Mouse (Mus musculus) embryo, embryonic 10 days (tissue): ENCODE data around the gene Kalrn.

ENCODE experiments used
- DNase-seq: peaks from one replicate; pipeline ENCODE4 v3.0.0-alpha.2; 2015; ENCODE audit warnings: low spot score

Kalrn gene

DNA sequence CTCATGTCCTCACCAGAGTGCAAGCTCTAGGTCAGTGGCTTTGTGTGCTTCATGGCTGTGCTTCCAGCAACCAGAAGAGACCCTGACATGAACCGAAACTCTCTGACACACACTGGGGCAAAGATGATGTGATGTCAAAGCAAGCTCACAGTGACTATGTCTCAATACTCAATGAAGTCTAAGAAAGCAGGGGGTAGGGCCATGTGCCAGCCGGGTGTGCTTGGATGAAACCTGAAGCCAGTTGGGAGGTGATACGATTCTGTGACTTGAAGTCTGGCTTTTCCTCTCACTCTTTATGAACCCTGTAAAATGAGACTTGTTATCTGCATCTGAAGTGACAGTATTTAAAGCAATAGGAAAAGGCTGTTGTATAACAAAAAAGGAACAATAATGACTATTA lies 501.2 kb downstream of the Kalrn start:
- no peak for DNase-seq

DNA sequence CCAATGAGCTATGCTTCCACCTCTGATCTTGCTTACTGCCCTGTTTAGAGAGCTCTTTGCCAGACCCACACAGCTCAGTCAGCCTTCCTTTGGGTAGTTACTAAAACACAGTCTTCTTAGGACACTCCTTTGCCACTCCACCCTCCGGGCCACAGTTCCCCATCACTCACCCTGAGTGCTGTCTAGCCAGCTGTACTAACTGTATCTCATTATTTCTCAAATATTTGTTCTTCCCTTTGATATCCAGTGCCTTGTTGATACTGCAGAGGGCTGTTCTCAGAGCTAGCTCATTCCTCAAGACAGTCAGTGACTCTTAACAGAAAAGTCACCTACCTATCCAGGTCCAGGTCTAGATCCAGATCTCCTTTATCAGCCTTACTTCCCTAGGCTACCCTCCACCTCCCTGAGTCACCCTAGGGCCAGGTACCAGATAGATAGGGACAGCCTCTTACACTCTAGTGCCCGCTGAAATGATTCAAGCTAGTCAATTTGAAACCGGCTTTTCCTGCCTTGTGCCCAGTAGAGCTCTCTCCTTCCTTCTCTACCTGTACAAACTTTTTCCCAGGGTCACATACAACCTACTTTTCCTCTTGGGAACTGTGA lies 502.0 kb downstream of the Kalrn start:
- DNase-seq, result no peak

DNA sequence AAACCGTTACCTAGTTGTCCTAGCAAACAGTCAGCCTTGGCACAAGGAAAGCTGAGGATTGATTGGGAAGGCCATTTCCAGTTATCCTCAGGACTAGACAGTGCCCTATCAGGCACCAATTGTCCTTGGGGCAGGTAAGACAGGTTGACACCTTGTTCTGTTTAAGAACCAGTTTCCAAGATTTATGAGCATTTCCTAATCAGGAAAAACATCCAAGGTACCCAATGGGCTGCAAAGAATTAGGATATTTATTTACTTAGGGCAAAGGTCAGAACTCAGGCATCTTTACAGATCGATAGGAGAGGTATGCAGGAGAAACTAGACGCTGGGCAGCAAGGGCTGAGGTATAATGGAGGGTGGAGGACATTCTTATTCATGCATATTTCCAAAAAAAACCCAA lies 503.9 kb downstream of the Kalrn start:
- DNase-seq, result no peak

DNA sequence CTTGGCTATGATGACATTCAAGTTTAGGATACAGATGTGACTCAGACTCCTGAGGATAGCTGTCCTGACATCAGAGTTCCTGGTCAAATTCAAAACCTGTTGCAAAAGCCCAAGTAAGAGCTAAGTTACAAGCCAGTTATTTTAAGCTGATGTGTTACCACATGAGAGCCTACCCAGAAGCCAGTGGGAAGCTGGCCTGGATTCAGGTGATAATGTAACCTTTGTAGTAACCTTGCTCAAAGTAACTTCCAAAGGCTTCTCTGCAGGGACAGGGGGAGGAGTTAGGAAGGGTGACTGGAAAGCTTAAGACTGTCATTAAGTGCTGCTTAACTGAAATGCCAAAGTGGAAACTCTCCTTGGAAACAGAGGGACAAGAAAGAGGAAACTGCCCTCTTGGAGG lies 506.4 kb downstream of the Kalrn start:
- no peak for DNase-seq

DNA sequence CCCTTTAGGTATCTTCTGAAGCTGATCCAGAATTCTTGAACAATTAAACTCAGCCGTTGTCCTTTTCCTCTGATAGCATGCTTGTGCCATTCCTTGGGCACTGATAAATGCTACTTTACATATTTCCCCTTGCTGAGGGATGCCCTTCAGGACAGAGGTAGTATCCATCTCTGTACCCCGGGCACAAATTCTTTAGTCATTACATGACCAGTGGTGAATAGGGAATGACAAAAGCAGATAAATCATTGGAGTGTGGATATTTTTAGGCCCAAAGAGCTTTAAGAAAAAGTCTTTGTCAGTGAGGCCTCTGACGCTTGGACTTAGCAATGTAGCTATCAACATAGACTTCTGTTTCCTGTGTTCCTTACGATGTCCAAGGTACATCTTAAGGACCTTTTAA lies 507.0 kb downstream of the Kalrn start:
- DNase-seq, result no peak

DNA sequence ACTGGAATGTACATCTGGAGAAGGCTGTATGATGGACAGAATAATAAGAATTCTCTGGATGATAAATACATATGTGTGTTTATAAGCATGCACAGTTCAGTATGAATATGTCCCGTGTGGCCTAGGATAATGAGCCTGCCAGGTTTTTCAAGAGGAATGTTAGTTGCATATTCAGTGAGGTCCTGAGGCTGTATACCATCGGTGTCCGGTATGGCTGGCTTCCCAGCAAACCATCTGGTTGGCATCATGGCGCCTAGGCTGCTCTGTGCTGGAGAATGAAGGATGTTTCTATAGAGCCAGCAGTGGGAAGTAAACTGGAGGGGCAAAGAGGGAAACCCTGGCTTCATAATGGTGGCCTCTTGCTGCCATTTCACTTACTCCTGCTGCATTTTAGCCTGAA lies 510.0 kb downstream of the Kalrn start:
- DNase-seq, result no peak

DNA sequence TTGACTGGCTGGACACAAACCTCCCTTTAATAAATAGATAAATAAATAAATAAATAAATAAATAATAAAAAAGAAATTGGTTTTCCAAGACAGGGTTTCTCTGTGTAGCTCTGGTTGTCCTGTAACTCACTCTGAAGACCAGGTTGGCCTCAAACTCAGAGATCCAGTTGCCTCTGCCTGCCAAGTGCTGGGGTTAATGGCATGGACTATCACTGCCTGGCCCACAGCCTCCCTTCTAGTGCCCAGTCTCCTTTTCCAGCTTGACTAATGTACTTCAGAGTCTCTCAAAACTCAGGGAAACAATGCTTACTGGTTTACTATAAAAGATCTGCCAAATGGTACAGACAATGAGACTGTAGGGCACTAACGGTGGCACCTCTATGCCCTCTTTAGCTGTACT lies 511.7 kb downstream of the Kalrn start:
- DNase-seq, result no peak

DNA sequence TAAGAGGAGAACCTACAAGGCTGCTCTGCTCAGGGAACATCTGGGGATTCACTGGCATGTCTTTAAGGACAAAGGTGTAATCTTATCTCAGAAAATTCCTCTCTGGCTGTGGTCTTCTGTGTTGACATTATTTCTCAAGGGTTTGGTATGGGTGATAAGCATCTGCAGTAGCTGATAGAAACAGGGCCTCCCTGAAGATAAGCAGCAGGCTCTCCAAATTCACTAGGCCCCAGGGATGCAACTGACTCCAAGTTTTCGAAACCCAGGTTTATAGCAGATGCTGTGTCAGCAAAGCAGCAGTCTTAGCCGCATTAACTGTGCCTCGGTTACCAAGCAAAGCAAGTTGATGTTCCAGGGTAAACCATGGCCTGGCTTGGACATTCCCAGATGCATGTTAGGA lies 514.7 kb downstream of the Kalrn start:
- DNase-seq, result no peak

DNA sequence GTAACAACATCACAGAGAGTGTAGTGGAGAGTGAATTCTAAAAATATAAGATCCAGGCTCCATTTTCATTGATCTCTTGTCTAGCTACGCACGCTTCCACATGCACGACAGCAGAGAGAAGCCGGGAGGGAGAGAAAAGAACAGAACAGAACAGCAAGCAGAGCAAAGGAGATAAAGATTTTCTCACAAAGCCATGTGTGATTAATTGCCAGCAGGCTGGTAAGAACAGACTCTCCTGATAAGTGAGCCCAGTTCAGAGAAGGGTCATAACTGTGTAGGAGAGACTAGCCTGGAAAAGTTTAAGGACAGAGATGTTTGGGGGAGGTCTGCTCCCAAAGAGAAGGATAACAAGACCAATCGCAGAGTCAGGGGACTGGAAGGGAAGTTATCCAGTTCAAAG lies 515.9 kb downstream of the Kalrn start:
- peak; percentile 38 for DNase-seq

DNA sequence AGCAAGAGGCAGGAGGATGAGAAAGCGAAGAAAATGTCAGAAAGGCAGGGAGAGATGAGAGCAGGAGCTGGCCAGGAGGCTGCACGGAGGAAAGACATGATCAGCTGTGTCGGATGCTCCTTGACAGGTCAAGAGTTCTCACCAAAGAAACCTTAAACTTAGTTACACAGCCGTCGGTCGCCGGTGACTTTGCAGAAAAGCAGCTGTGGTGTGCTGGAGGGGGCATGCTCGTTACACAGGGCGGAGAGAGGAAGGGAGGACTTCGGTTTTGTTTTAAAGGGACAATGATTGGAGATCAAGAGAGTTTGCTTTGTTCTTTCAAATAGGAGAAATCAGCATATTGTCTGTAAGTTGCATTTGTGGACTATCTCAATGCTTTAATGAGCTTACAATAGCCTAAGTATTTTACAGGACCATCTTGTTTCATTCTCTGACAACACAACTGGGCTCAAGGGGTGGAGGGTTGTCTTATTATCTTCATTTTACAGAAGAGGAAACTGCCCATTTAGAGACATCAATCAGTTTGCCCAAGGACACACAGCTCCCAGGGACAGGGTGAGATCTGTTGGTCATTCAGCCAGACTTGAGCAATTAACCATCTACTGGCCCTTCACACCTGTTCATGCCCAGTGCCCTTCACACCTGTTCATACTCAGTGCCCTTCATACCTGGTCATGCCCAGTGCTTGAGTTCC lies 516.8 kb downstream of the Kalrn start:
- DNase-seq, result no peak

DNA sequence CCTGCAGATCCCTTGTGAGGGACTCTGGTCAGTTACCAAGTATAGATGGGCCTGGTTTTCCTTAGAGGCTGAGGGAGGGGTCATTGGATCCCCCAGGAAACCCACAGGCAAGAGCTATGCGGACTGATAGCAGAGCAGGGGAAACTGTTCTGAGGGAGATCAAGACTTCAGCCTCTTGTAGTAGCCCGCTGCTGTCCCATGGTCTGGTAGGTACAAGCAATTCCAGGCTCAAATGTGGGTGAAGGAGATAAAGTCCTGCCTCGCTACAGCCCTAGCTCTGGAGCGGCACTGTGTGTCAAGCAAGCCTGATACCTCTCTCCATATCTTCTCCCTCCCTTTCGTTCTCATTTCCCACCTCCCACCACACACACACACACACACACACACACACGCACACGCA lies 523.2 kb downstream of the Kalrn start:
- no peak for DNase-seq

DNA sequence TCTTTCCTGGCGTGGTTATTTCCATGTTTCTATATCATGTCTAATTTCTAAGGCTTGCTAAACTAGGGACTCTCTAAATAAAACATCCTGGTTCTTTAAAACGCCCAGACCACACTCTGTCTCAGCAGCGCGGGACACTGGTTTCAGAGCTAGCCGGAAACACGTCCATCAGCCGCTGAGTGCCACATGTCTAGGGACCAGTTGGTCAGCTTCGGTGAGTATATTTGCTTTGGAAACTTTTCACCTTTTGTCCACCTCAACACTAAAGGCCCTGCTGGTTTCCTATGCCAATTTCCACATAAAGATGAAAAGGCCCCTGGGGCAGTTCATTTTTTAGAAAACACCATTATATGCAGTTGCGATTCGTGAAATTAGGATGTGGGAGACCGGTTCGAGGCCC lies 524.0 kb downstream of the Kalrn start:
- no peak for DNase-seq

DNA sequence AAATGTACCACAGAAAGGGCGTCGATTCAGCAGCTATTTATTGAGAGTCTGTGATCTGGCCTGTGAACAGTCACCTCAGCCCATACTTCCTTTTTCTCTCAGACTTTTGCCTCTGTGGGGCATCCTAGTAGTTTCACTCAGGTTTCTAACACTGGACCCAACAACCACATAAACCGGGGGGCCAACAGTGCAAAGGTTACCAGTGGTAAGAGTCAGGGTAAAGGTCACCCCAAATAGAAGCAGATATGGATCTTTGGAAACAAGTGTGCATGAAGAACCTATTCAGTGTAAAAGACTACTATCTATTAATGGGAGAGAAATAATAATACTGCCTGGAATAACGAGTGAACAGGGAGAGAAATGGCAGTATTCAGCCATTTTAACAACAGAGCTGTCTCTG lies 525.1 kb downstream of the Kalrn start:
- no peak for DNase-seq

DNA sequence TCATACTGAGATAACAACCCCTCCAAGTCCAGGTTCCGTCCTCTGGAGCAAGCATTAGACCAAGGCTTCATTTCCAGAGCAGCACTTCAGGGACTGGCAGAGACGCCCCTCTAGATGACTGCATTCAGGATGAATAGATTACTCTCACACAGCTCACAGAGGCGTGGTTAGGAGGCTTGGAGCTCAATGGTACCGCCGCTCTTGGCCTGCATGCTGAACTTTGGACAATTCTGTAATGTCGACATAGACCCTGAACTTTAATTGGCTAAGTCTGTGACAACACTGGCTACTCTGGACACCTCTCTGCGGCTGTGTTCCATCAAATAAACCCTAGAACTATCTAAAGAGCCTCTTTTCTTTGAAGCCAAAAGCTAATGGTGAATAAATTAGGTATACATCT lies 525.8 kb downstream of the Kalrn start:
- no peak for DNase-seq

DNA sequence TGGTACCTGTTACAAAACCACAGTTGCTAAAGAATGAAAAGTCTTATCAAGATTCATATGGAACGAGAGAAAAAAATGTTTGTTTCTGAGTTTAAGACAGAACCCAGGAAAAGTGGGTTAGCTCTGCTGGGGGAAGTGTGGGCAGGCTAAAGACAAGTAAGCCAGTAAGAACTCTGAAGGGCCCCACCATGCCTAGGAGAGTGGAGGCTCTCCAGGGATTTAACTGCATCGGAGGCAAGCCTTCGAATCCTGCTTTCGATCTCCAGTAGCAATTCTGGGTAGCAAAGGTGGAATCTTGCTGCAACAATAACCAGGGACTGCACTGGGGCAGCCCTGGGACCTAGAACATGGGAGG lies 526.3 kb downstream of the Kalrn start:
- no peak for DNase-seq

DNA sequence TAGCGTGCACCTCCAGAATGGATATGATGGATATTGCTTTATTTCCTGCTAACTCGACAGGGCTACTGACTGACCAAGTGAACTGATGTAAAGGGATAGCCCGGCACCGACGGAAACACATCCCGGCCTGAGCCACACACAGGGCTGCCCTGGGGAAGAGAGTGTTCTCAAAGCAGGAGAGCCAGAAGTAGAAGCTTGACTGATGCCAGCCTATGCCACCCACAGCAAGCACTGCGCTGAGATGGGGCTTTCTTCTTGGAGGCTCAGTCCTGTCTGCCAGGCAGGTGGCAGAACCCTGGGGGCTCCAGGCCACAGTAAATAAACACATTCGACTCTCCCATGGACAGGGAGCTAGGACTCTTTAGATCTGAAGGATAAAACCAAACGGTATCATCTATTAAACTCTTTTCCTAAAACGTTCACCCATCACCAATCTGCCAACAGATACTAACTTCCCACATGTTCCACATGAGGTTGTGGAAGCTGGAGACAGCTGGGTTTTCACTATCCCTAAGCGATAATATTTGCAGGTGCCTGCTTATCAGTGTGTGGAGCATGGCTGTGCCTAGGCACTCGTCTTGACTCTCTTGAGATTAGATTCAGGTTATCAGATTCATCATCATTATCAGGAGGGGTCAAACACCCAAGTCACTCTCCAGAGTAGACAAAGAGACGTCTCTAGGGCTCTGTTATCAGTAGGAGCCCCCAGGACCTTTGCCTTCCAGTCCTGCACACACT lies 526.9 kb downstream of the Kalrn start:
- no peak for DNase-seq

DNA sequence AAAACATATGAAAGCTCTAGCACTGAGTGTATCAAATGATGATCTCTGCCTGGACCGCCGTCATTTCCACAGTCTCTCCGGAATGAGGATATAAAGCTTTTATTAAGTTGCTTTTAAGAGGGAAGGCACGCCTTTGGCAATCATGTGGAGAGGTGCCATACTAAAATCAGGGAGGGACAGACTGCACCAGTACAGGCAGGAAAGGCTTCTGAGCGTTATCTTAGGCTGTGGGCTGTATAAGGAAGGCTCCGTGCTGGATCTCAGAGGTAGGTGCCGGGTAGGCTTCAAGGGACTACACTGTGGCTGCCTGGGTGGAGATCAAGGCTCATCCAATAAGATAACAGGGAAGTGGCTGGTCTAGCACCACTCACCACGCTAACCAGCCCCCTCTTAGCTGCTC lies 528.8 kb downstream of the Kalrn start:
- DNase-seq, result no peak

DNA sequence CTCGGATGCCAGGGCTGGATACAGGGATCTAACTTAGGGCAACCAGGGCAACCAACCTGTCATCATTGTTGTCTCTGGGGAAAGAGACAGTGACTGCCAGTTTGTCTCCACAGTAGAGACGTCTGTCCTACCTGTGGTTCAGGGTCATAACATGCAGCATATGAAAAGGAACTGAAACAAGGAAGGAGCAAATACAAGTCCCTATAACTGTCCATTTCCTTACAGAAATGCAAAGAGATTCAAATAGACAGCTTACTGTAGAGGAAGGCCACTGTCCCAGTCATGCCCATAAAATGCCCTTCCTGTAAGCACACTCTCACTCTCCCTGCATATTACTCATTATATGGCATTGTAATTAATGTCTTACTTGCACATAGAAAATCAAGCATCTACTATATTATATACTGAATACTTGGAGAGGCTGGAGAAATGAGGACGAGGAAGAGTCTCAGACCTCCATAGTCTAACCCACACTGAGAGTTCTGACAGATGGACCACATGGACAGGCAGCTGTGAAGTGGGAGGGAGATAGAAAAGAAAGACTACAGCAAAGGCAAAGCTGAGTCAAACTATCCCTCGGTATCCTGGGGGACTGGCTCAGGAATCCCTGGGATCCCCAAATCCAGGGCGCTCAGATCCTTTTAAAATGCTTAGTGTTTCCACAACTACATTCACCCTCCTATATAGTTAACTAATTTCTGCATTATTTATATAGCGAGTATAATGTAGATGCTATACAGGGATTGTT lies 530.1 kb downstream of the Kalrn start:
- DNase-seq, result no peak

DNA sequence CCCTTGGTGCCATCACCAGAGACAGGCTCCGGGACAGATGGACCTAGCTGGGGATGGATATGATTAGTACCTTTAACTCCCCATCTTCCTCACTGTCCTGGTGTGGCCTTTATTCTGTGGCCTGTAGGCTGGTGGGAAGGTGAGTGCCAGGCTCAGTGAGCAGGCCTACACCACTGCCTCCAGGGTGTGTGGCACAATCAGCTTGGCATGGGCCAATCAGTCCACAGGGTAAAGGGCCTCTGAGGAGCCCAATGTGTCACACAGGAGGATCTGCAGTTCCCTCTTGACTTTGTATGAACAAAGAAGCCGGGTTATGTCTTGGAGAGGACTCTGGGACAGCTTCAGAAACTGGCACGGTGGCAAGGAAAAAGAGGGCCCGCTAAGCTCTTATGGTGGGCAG lies 530.7 kb downstream of the Kalrn start:
- no peak for DNase-seq

DNA sequence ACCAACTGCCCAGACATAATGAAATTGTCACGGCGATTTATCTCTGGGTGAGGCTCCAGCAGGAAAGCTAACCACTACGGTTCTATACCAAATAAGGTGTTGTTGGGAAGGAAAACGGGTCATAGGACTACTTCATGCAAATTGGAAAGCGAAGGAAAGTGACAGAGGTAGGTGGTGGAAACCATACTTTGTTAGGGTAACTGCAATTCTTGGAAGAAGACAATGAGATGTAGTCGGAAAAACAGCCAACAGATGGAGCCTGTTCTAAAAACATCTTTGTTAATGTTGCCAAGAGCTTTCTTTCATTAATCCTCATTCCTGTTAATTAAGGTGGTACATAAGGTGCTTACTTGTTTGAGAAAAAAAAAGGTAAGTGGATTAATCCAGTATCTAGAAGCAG lies 533.1 kb downstream of the Kalrn start:
- no peak for DNase-seq

DNA sequence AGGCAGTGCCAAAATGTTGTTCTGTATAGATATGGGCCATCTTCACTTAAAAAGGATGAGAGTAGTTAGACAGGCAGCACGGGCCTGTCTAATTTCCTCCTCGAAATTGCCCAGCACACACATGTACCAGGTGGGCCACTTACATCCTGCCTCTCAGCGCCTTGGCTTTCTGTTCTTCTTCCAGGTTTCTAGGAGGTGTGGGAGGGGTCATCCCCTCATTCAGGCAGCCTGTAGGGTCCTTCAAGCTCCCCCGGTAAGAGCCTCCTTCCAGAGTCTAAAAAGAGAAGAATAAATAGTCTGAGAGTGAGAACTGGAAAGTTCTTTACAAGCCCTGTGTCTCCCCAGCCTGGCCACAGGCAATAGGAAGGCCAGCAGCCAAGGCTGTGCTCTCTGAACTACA lies 533.6 kb downstream of the Kalrn start:
- no peak for DNase-seq

DNA sequence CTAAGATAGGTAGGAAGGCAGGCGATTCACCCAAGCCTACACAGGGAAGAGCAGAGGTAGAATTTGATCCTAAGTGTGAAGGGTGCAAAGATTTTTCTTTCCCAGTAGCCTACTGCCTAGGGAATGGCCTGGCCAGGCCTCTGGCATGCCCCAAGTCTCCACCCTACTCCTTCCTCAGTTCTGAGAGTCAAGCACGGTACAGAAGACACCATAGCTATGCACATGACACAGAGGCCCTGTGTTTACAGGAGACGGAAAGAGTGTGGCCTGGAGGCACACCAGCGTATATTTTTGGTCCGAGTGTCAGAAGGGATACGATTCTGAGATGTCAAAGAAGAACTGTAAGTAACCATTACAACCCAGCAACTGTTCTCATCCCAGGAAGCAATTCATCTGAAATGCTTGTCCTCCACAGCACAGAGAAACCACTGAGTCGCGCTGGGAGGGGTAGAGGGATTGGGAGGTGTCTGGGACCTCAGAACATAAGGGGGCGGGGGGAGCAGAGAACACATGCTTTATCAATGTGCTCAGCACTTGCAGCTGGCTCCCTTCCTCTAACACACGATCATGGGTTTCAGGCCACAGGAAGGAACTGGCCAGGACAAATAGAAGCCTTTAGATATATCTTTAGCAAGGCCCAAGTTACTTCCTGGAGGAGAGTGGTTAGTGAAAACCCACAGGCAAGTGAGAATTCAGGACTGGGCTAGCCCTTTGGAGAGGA lies 536.8 kb downstream of the Kalrn start:
- DNase-seq, result no peak
